18 mouse cellular contexts compared by ENCODE assay signal in the genomic region with DNA sequence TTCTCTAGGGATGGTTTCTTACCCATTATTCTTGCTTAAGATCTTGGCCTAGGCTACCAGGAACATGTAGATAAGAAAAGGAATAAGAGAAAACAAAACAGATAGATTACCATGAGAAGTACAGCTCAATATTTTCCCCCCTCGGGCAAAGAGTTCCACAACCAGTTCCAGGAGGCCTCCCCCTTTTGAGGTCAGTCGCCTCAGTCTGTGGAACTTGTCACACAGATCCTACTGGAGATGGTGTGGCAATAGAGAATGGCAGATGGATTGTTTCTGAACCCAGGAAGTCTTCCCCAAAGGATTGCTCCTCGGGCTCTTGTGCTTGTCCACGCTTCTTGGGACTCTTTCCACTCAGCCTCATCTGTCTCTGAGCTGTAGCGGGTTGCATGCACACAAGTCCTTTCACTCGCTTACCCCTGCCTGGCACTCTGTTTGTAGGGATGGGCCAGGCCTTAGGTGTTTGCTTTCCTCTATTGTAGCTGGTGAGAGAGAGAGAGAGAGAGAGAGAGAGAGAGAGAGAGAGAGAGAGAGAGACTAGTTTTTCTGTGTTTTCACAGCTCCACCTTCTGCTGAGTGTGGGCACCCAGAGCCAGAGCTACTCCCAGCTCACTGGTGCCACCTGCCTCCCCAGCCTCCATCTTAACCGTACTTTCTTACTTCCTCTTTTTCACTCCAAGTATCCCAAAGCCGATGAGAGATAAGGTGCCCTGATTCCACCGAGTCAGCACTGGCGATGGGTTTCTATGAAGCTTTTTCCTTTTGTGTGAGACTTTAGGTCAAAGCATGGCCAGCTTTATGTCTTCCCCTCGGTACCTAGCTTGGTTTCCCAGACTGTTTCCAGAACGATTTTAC. TPM values are rescaled to one million over a fixed set of nuclear protein-coding genes. Genes with fewer than 3 reads are reported as not detected.
DNase-seq lines count a peak whose midpoint lies in the region; ATAC-seq and TF ChIP-seq lines count a peak whose summit lies in the region.
"Had no signal": no experiment of that assay in that cellular context is flagged by ENCODE, and none has a peak within 500 bp of the region (broad histone marks: within the 10 kb centered on the region; RNA-seq: fewer than 3 reads in every experiment).

No protein-coding gene starts in this region.

- TF ChIP-seq RAD21 in CH12.LX (IDR thresholded peaks at IDR 0.05; ENCODE audit: low read depth, low read length) = peak; percentile 42

- peak; percentile 53 for TF ChIP-seq CTCF in layer of hippocampus, adult 2 months (conservative IDR thresholded peaks at IDR 0.05)
- peak in 1 of 2 experiments; percentile 58; a peak in 2 of 4 replicates for TF ChIP-seq CTCF in CH12.LX (conservative IDR thresholded peaks at IDR 0.05 in 1 of 2, IDR thresholded peaks at IDR 0.05 in 1 of 2; ENCODE audit: low read depth in 2 of 2, low read length in 2 of 2)

- no peak overlapping the region for H3K4me3 ChIP-seq in layer of hippocampus, adult 2 months
- H3K4me3 ChIP-seq in CH12.LX (replicated peaks in 1 of 3; ENCODE audit: low read depth in 2 of 3, low read length in 2 of 3, poor library complexity in 1 of 3) = no peak overlapping the region
- H3K4me3 ChIP-seq: forebrain, embryonic 15.5 days; heart, embryonic 10.5 days; midbrain, embryonic 13.5 days had no signal

- no peaks in the 10 kb centered on the region; a peak in 1 of 4 replicates for H3K4me1 ChIP-seq in CH12.LX (ENCODE audit: control insufficient read depth in 1 of 2, insufficient read depth in 2 of 2)
- H3K4me1 ChIP-seq: forebrain, embryonic 15.5 days; heart, embryonic 10.5 days; midbrain, embryonic 13.5 days had no signal

- TF ChIP-seq EP300 in CH12.LX (IDR thresholded peaks at IDR 0.05; ENCODE audit: low read length) = no peak

- H3K4me2 ChIP-seq in CH12.LX (ENCODE audit: insufficient read depth, low read depth, poor library complexity, severe bottlenecking) = peak overlapping the region; percentile 39; the same call in 1 of the 2 replicates
- H3K4me2 ChIP-seq: forebrain, embryonic 15.5 days; midbrain, embryonic 13.5 days had no signal

- no peak for DNase-seq in layer of hippocampus, adult 2 months (ENCODE audit: low spot score in 2 of 2)
- DNase-seq in layer of hippocampus, adult 8-10 months (ENCODE audit: low spot score in 2 of 2) = no peak
- DNase-seq in A20 (ENCODE audit: low read depth, low spot score) (peak; percentile 51), CH12.LX (ENCODE audit: extremely low read depth) (peak; percentile 24)
- no peak for DNase-seq in adrenal gland, adult 8-10 months
- DNase-seq in spleen, postnatal 4 days (ENCODE audit: low spot score in 2 of 2) = no peak
- DNase-seq: cerebellum, adult 9-10 months; heart, postnatal 36 days had no signal

- dilution Hi-C loops in CH12.LX (cut with MboI; ENCODE audit: extremely low pct_ligation_motif_present, extremely low pct_unique_long_range_greater_than_20kb, low sequenced_read_pairs) = no loop called here

- ATAC-seq in granulocyte monocyte progenitor cell, adult 5-6 weeks (replicated peaks; ENCODE audit: poor library complexity, severe bottlenecking) = peak; percentile 76
- ATAC-seq: forebrain, embryonic 15.5 days; midbrain, embryonic 13.5 days had no signal

- in situ Hi-C loops in CH12.LX (cut with MboI; ENCODE audit: low pct_ligation_motif_present, low pct_unique_long_range_greater_than_20kb, low sequenced_read_pairs) = no loop called here

- TF ChIP-seq POLR2A in CH12.LX (IDR thresholded peaks at IDR 0.05; ENCODE audit: low read depth, low read length) = no peak

- H3K79me2 ChIP-seq in CH12.LX (replicated peaks; ENCODE audit: control insufficient read depth, extremely low read depth, insufficient read depth, poor library complexity, severe bottlenecking) = no peaks in the 10 kb centered on the region

- H3K9ac ChIP-seq in CH12.LX (ENCODE audit: insufficient read depth, low read depth) = no peak overlapping the region
- H3K9ac ChIP-seq: forebrain, embryonic 15.5 days; midbrain, embryonic 13.5 days had no signal

- no peaks in the 10 kb centered on the region for H3K36me3 ChIP-seq in CH12.LX (replicated peaks in 1 of 2; ENCODE audit: control insufficient read depth in 1 of 2, insufficient read depth in 1 of 2, low read length in 1 of 2)
- H3K36me3 ChIP-seq: forebrain, embryonic 15.5 days; heart, embryonic 10.5 days; midbrain, embryonic 13.5 days had no signal

- peaks cover 91% of the 10 kb centered on the region for H3K27me3 ChIP-seq in CH12.LX (replicated peaks)
- H3K27me3 ChIP-seq: forebrain, embryonic 15.5 days; midbrain, embryonic 13.5 days had no signal

- H3K27ac ChIP-seq in layer of hippocampus, adult 2 months = no peak overlapping the region
- no peak overlapping the region for H3K27ac ChIP-seq in CH12.LX (ENCODE audit: insufficient read depth, low read depth)
- H3K27ac ChIP-seq: forebrain, embryonic 15.5 days; heart, embryonic 10.5 days; kidney, postnatal 0 days; midbrain, embryonic 13.5 days had no signal

- H3K9me3 ChIP-seq in CH12.LX (replicated peaks; ENCODE audit: low read length) = no peaks in the 10 kb centered on the region
- H3K9me3 ChIP-seq: forebrain, embryonic 15.5 days; heart, embryonic 10.5 days; midbrain, embryonic 13.5 days had no signal

TF ChIP-seq in CH12.LX, 34 proteins besides CTCF, POLR2A, EP300 and RAD21:
- TF ChIP-seq MEF2A (IDR thresholded peaks at IDR 0.05; ENCODE audit: borderline replicate concordance, low read depth, low read length) = no peak
- no peak for TF ChIP-seq RCOR1 (conservative IDR thresholded peaks at IDR 0.05; ENCODE audit: low read depth, low read length)
- no peak for TF ChIP-seq GABPA (IDR thresholded peaks at IDR 0.05; ENCODE audit: insufficient replicate concordance, low read depth, low read length)
- no peak for TF ChIP-seq PAX5 (IDR thresholded peaks at IDR 0.05; ENCODE audit: low read length)
- TF ChIP-seq BHLHE40 (IDR thresholded peaks at IDR 0.05; ENCODE audit: low read depth, low read length) = no peak
- no peak for TF ChIP-seq E2F4 (IDR thresholded peaks at IDR 0.05; ENCODE audit: insufficient replicate concordance, low read depth, low read length)
- no peak for TF ChIP-seq MAFK (IDR thresholded peaks at IDR 0.05; ENCODE audit: insufficient replicate concordance, low read length)
- no peak for TF ChIP-seq CHD1 (IDR thresholded peaks at IDR 0.05; ENCODE audit: low read depth, low read length)
- TF ChIP-seq UBTF (IDR thresholded peaks at IDR 0.05; ENCODE audit: low read depth, low read length) = no peak
- TF ChIP-seq USF2 (conservative IDR thresholded peaks at IDR 0.05; ENCODE audit: low read depth, low read length) = no peak
- no peak for TF ChIP-seq JUN (IDR thresholded peaks at IDR 0.05; ENCODE audit: insufficient read depth, low read depth, low read length)
- TF ChIP-seq ZC3H11A (IDR thresholded peaks at IDR 0.05; ENCODE audit: low read depth, low read length) = no peak
- no peak for TF ChIP-seq ETS1 (conservative IDR thresholded peaks at IDR 0.05; ENCODE audit: low read depth, low read length)
- no peak for TF ChIP-seq ZMIZ1 (IDR thresholded peaks at IDR 0.05; ENCODE audit: low read depth, low read length)
- TF ChIP-seq IRF4 (IDR thresholded peaks at IDR 0.05; ENCODE audit: low read depth, low read length) = no peak
- no peak; the same call in 1 of the 2 replicates for TF ChIP-seq SMC3 (IDR thresholded peaks at IDR 0.05; ENCODE audit: low read depth, low read length)
- TF ChIP-seq NELFE (IDR thresholded peaks at IDR 0.05; ENCODE audit: low read depth, low read length) = no peak
- no peak for TF ChIP-seq ZKSCAN1 (IDR thresholded peaks at IDR 0.05; ENCODE audit: borderline replicate concordance, low read depth, low read length)
- TF ChIP-seq USF1 (IDR thresholded peaks at IDR 0.05; ENCODE audit: low read depth, low read length) = no peak
- TF ChIP-seq TBP (conservative IDR thresholded peaks at IDR 0.05; ENCODE audit: low read depth, low read length) = no peak

RNA-seq across cellular contexts. Expression of a gene that starts 2.6 kb away (rescaled TPM):
- not detected for total RNA-seq in layer of hippocampus, adult 2 months (2021)
- under 1 TPM in 1 of 4 experiments, not detected in 3; 0.35 TPM for total RNA-seq in layer of hippocampus, adult 8-10 months (2022)
- total RNA-seq in CH12.LX (2012; rRNA removed) (not detected in 2 replicates), CH12.LX (2014; rRNA removed) (not detected in 2 replicates)
- polyA plus RNA-seq in CH12.LX (2012; ENCODE audit: insufficient read length, low read depth) = not detected in 2 replicates
- not detected in 2 replicates for total RNA-seq in granulocyte monocyte progenitor cell, adult 5-6 weeks (2014; fragmentation: Nextera tagmentation)
- total RNA-seq in granulocyte monocyte progenitor cell, adult 5-6 weeks (2017) = not detected in 2 replicates
- 100 to 1,000 TPM in 3 of 4 experiments, 10 to 100 TPM in 1; 87.7 to 302 (median 204) TPM for total RNA-seq in adrenal gland, adult 8-10 months (2022)
- total RNA-seq: layer of hippocampus, postnatal 14 days had no signal
- polyA plus RNA-seq: forebrain, embryonic 15.5 days; heart, embryonic 10.5 days; limb, embryonic 11.5 days; midbrain, embryonic 13.5 days; neural tube, embryonic 11.5 days had no signal

RNA-seq across cellular contexts. Expression of a gene that starts 21.5 kb away (rescaled TPM):
- total RNA-seq in layer of hippocampus, adult 2 months (2021) = not detected
- under 1 TPM in 3 of 4 experiments, not detected in 1; 0.43 to 0.72 (median 0.63) TPM for total RNA-seq in layer of hippocampus, adult 8-10 months (2022)
- total RNA-seq in CH12.LX (2012; rRNA removed) (not detected in 2 replicates), CH12.LX (2014; rRNA removed) (not detected in 2 replicates)
- polyA plus RNA-seq in CH12.LX (2012; ENCODE audit: insufficient read length, low read depth) = not detected in 2 replicates
- 0.56 and 3.1 TPM in 2 replicates for total RNA-seq in granulocyte monocyte progenitor cell, adult 5-6 weeks (2014; fragmentation: Nextera tagmentation)
- total RNA-seq in granulocyte monocyte progenitor cell, adult 5-6 weeks (2017) = not detected in 2 replicates
- total RNA-seq in adrenal gland, adult 8-10 months (2022) = not detected
- total RNA-seq: gastrocnemius, adult 8-10 months; heart, postnatal 36 days; layer of hippocampus, postnatal 14 days had no signal
- polyA plus RNA-seq: kidney, postnatal 0 days; neural tube, embryonic 11.5 days had no signal

RNA-seq across cellular contexts. Expression of a gene that starts 55.9 kb away (rescaled TPM):
- 10 to 100 TPM; 10.7 to 18.0 TPM for total RNA-seq in layer of hippocampus, adult 2 months (2021)
- 10 to 100 TPM; 16.3 to 17.8 (median 16.7) TPM for total RNA-seq in layer of hippocampus, adult 8-10 months (2022)
- total RNA-seq in CH12.LX (2012; rRNA removed) (0.29 and 0.34 TPM in 2 replicates), CH12.LX (2014; rRNA removed) (not detected in 2 replicates)
- not detected in 2 replicates for polyA plus RNA-seq in CH12.LX (2012; ENCODE audit: insufficient read length, low read depth)
- total RNA-seq in granulocyte monocyte progenitor cell, adult 5-6 weeks (2014; fragmentation: Nextera tagmentation) = 0.58 and 1.4 TPM in 2 replicates
- 1.1 and 1.7 TPM in 2 replicates for total RNA-seq in granulocyte monocyte progenitor cell, adult 5-6 weeks (2017)
- total RNA-seq in adrenal gland, adult 8-10 months (2022) = 1 to 10 TPM; 3.8 to 8.6 (median 5.7) TPM
- polyA plus RNA-seq: spleen, adult 2 months had no signal

Comparison
In these comparisons a context has a peak if more than half of its experiments do, and no peak if none do; other contexts are left out.
1. DNase-seq: peak in A20 (single experiment) and CH12.LX (single experiment); none in layer of hippocampus, adult 2 months (0 of 2), layer of hippocampus, adult 8-10 months (0 of 2), adrenal gland, adult 8-10 months (single experiment) and spleen, postnatal 4 days (0 of 2).
2. RNA of a gene that starts 2.6 kb away (total RNA-seq): 87.7 to 302 TPM in adrenal gland, adult 8-10 months; 0.35 TPM in layer of hippocampus, adult 8-10 months, not detected in layer of hippocampus, adult 2 months, not detected in CH12.LX and not detected in granulocyte monocyte progenitor cell, adult 5-6 weeks; every median in the first group is over 10 times any median in the second.